Mouse (Mus musculus): Measurements from ENCODE around the gene Rnaseh2a. TPM values are rescaled to one million over a fixed set of nuclear protein-coding genes. Genes with fewer than 3 reads are reported as not detected.

Gene Rnaseh2a
- polyA plus RNA-seq, 1 experiment from 2014 or later, result 55.0 TPM

DNA sequence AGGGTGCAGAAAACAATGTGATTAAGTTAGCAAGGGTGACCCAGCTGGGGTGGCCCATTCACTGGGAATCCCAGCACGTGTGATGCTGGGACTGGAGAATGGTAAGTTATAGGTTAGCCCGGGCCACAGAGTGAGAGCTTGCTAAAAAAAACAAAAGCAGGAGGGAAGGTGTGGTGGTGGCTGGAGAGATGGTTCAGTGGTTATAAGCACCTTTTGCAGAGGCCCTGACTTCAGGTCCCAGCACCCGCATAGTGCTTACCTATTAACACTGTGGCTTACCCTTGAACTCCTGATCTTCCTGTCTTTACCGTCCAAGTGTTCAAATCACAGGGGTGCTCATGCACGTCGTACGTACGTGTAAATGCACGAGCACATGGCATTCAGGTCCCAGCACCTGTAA is 62.5 kb downstream of the Rnaseh2a start:
- H3K4me3 ChIP-seq, result no peak overlapping the region
- H3K27me3 ChIP-seq, result peaks cover 50% of the 10 kb centered on the region
- peaks cover 26% of the 10 kb centered on the region for H3K4me1 ChIP-seq (replicated peaks)
- H3K36me3 ChIP-seq, result peaks cover 23% of the 10 kb centered on the region
- no peak overlapping the region for H3K9ac ChIP-seq
- no peak overlapping the region for H3K27ac ChIP-seq (replicated peaks)
- no peaks in the 10 kb centered on the region for H3K9me3 ChIP-seq
- WGBS, result 90% methylated on average over 9 of the region's 9 CpGs
- H3K4me2 ChIP-seq, result no peak overlapping the region
- no peak for ATAC-seq (ENCODE audit: low read depth)

Small RNA genes lying within 50 kb of the gene (microRNA-seq; reads per million reads assigned to microRNA genes)
- gene Gm24197, result not detected

Other genes starting within 250 kb of the Rnaseh2a start
- gene G430095P16Rik, start 246.8 kb downstream of the Rnaseh2a start, polyA plus RNA-seq (2015; fragmentation: Nextera tagmentation; extraction: Ambion mirVana), result 1.4 and 2.2 TPM in 2 replicates
- gene Nfix, start 169.4 kb downstream of the Rnaseh2a start, polyA plus RNA-seq (2015; fragmentation: Nextera tagmentation; extraction: Ambion mirVana), result 28.7 and 34.4 TPM in 2 replicates
- 12.3 and 12.8 TPM in 2 replicates for gene Dand5, start 146.9 kb downstream of the Rnaseh2a start, polyA plus RNA-seq (2015; fragmentation: Nextera tagmentation; extraction: Ambion mirVana)
- 35.1 and 39.8 TPM in 2 replicates for gene Gadd45gip1, start 138.2 kb downstream of the Rnaseh2a start, polyA plus RNA-seq (2015; fragmentation: Nextera tagmentation; extraction: Ambion mirVana)
- gene Rad23a, start 129.1 kb downstream of the Rnaseh2a start, polyA plus RNA-seq (2015; fragmentation: Nextera tagmentation; extraction: Ambion mirVana), result 69.9 and 74.2 TPM in 2 replicates
- 766 and 971 TPM in 2 replicates for gene Calr, start 122.8 kb downstream of the Rnaseh2a start, polyA plus RNA-seq (2015; fragmentation: Nextera tagmentation; extraction: Ambion mirVana)
- gene Farsa, start 112.8 kb downstream of the Rnaseh2a start, polyA plus RNA-seq (2015; fragmentation: Nextera tagmentation; extraction: Ambion mirVana), result 102 and 104 TPM in 2 replicates
- 16.4 and 16.6 TPM in 2 replicates for gene Syce2, start 97.7 kb downstream of the Rnaseh2a start, polyA plus RNA-seq (2015; fragmentation: Nextera tagmentation; extraction: Ambion mirVana)
- gene Gcdh, start 75.8 kb downstream of the Rnaseh2a start, polyA plus RNA-seq (2015; fragmentation: Nextera tagmentation; extraction: Ambion mirVana), result 37.2 and 37.3 TPM in 2 replicates
- 0.90 and 0.91 TPM in 2 replicates for gene Klf1, start 67.8 kb downstream of the Rnaseh2a start, polyA plus RNA-seq (2015; fragmentation: Nextera tagmentation; extraction: Ambion mirVana)
- 4.5 and 8.8 TPM in 2 replicates for gene Dnase2a, start 61.2 kb downstream of the Rnaseh2a start, polyA plus RNA-seq (2015; fragmentation: Nextera tagmentation; extraction: Ambion mirVana)
- 62.7 and 70.3 TPM in 2 replicates for gene Mast1, start 32.4 kb downstream of the Rnaseh2a start, polyA plus RNA-seq (2015; fragmentation: Nextera tagmentation; extraction: Ambion mirVana)
- 1.4 and 1.6 TPM in 2 replicates for gene Rtbdn, start 22.8 kb downstream of the Rnaseh2a start, polyA plus RNA-seq (2015; fragmentation: Nextera tagmentation; extraction: Ambion mirVana)
- not detected in 2 replicates for gene Gm49661, start 334 bp downstream of the Rnaseh2a start, polyA plus RNA-seq (2015; fragmentation: Nextera tagmentation; extraction: Ambion mirVana)
- 1,236 and 1,369 TPM in 2 replicates for gene Prdx2, start 180 bp downstream of the Rnaseh2a start, polyA plus RNA-seq (2015; fragmentation: Nextera tagmentation; extraction: Ambion mirVana)
- 7.5 and 8.4 TPM in 2 replicates for gene Junb, start 9.0 kb upstream of the Rnaseh2a start, polyA plus RNA-seq (2015; fragmentation: Nextera tagmentation; extraction: Ambion mirVana)
- gene Hook2, start 20.8 kb upstream of the Rnaseh2a start, polyA plus RNA-seq (2015; fragmentation: Nextera tagmentation; extraction: Ambion mirVana), result 22.8 and 25.0 TPM in 2 replicates
- not detected in 2 replicates for gene Best2, start 44.8 kb upstream of the Rnaseh2a start, polyA plus RNA-seq (2015; fragmentation: Nextera tagmentation; extraction: Ambion mirVana)
- 148 and 151 TPM in 2 replicates for gene Asna1, start 55.5 kb upstream of the Rnaseh2a start, polyA plus RNA-seq (2015; fragmentation: Nextera tagmentation; extraction: Ambion mirVana)
- gene Trir, start 57.1 kb upstream of the Rnaseh2a start, polyA plus RNA-seq (2015; fragmentation: Nextera tagmentation; extraction: Ambion mirVana), result 147 and 170 TPM in 2 replicates
- gene Tnpo2, start 67.1 kb upstream of the Rnaseh2a start, polyA plus RNA-seq (2015; fragmentation: Nextera tagmentation; extraction: Ambion mirVana), result 49.0 and 52.7 TPM in 2 replicates
- gene Fbxw9, start 90.3 kb upstream of the Rnaseh2a start, polyA plus RNA-seq (2015; fragmentation: Nextera tagmentation; extraction: Ambion mirVana), result 48.6 and 50.8 TPM in 2 replicates
- gene Gm5741, start 98.2 kb upstream of the Rnaseh2a start, polyA plus RNA-seq (2015; fragmentation: Nextera tagmentation; extraction: Ambion mirVana), result 1.5 TPM in 1 of 2 replicates, not detected in the other
- gene Dhps, start 102.0 kb upstream of the Rnaseh2a start, polyA plus RNA-seq (2015; fragmentation: Nextera tagmentation; extraction: Ambion mirVana), result 86.9 and 109 TPM in 2 replicates
- 117 and 118 TPM in 2 replicates for gene Wdr83os, start 111.0 kb upstream of the Rnaseh2a start, polyA plus RNA-seq (2015; fragmentation: Nextera tagmentation; extraction: Ambion mirVana)
- 56.5 and 58.6 TPM in 2 replicates for gene Wdr83, start 111.5 kb upstream of the Rnaseh2a start, polyA plus RNA-seq (2015; fragmentation: Nextera tagmentation; extraction: Ambion mirVana)
- gene Man2b1, start 113.5 kb upstream of the Rnaseh2a start, polyA plus RNA-seq (2015; fragmentation: Nextera tagmentation; extraction: Ambion mirVana), result 18.7 and 19.2 TPM in 2 replicates
- 2.3 and 2.9 TPM in 2 replicates for gene Zfp791, start 153.3 kb upstream of the Rnaseh2a start, polyA plus RNA-seq (2015; fragmentation: Nextera tagmentation; extraction: Ambion mirVana)
- not detected in 2 replicates for gene Cks1brt, start 182.2 kb upstream of the Rnaseh2a start, polyA plus RNA-seq (2015; fragmentation: Nextera tagmentation; extraction: Ambion mirVana)

All from neural tube, embryonic 13.5 days (tissue).